Mouse (Mus musculus): ENCODE data around the gene Fbxo22. TPM values are rescaled to one million over a fixed set of nuclear protein-coding genes. Genes with fewer than 3 reads are reported as not detected.

The Fbxo22 gene
- total and polyA plus RNA-seq, 2 experiments from 2014 or later: 58.3 to 70.0 TPM

DNA sequence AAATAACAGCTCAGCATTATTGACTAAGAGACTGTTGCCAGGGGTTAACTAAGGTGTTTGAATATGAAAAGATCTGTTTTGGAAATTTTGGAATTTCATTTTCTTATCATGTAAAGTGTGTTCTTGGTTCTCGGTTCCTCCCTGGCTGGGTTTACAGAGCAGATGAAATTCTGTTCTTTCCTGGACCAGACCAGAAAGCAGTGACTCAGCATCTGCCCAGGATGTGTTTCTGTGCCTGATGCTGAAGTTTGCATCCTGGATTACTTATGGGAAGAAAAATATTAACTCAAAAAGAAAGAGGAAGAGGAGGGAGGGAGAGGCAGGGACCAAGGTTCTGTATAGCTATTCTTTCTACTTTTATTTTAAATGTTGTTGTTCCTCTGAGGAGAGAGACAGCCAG is 45.1 kb downstream of the Fbxo22 start:
- Histone ChIP-seq H3K4me2 (ENCODE audit: low read depth, low read length) (no peak overlapping the region), H3K4me1 (ENCODE audit: insufficient read depth, low read length) (no peaks in the 10 kb centered on the region), H3K4me3 (ENCODE audit: low read length) (no peak overlapping the region), H3K27me3 (ENCODE audit: insufficient read depth, low read length) (no peaks in the 10 kb centered on the region), H3K36me3 (ENCODE audit: insufficient read depth, low read length) (no peaks in the 10 kb centered on the region), H3K9ac (replicated peaks; ENCODE audit: low read length) (no peak overlapping the region), H3K27ac (no peak overlapping the region), H3K9me3 (ENCODE audit: low read length) (no peaks in the 10 kb centered on the region)
- ATAC-seq (no peak), DNase-seq (ENCODE audit: low spot score) (no peak)
- WGBS: 65% methylated on average over 1 of the region's 1 CpGs
- TF ChIP-seq CTCF (IDR thresholded peaks at IDR 0.05; ENCODE audit: low read depth): no peak

GRCm38 (mm10) chr9:55255056-55255455 is 46.3 kb downstream of the Fbxo22 start:
- Histone ChIP-seq H3K4me2 (ENCODE audit: low read depth, low read length) (no peak overlapping the region), H3K4me3 (ENCODE audit: low read length) (no peak overlapping the region), H3K36me3 (ENCODE audit: insufficient read depth, low read length) (no peaks in the 10 kb centered on the region), H3K27me3 (ENCODE audit: insufficient read depth, low read length) (no peaks in the 10 kb centered on the region), H3K9me3 (ENCODE audit: low read length) (no peaks in the 10 kb centered on the region), H3K9ac (replicated peaks; ENCODE audit: low read length) (no peak overlapping the region), H3K27ac (no peak overlapping the region), H3K4me1 (ENCODE audit: insufficient read depth, low read length) (no peaks in the 10 kb centered on the region)
- DNase-seq (ENCODE audit: low spot score) (no peak), ATAC-seq (no peak)
- TF ChIP-seq CTCF (IDR thresholded peaks at IDR 0.05; ENCODE audit: low read depth): no peak
- WGBS: 94% methylated on average over 5 of the region's 5 CpGs

DNA sequence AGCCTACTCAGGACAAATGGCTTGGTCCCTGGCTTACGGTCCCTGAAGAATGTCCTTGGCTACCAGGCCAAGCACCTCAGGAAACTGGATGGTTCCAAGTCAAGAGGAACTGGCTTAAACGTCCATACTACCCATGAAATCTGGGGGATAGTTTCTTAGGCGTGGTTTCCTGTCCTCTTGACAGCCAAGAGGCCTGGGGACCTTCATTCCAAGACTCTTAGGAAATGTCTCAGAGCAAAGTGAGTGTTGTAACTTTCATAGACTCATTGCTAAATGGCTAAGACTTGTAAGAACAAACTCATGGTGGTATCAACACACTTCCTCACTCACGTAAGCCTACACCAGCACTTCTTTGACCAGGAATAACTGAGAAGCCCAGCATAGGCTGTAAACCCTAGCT is 46.9 kb downstream of the Fbxo22 start:
- no peak for TF ChIP-seq CTCF (IDR thresholded peaks at IDR 0.05; ENCODE audit: low read depth)
- Histone ChIP-seq H3K4me2 (ENCODE audit: low read depth, low read length) (no peak overlapping the region), H3K4me3 (ENCODE audit: low read length) (no peak overlapping the region), H3K9ac (replicated peaks; ENCODE audit: low read length) (no peak overlapping the region), H3K36me3 (ENCODE audit: insufficient read depth, low read length) (no peaks in the 10 kb centered on the region), H3K9me3 (ENCODE audit: low read length) (no peaks in the 10 kb centered on the region), H3K27ac (no peak overlapping the region), H3K27me3 (ENCODE audit: insufficient read depth, low read length) (no peaks in the 10 kb centered on the region), H3K4me1 (ENCODE audit: insufficient read depth, low read length) (no peaks in the 10 kb centered on the region)
- ATAC-seq (no peak), DNase-seq (ENCODE audit: low spot score) (no peak)
- 71% methylated on average over 4 of the region's 4 CpGs for WGBS

- no peak overlapping the region for H3K4me2 ChIP-seq (ENCODE audit: low read depth, low read length)
- H3K36me3 ChIP-seq (ENCODE audit: insufficient read depth, low read length): no peaks in the 10 kb centered on the region
- ATAC-seq: no peak
- H3K9me3 ChIP-seq (ENCODE audit: low read length): no peaks in the 10 kb centered on the region
- 86% methylated on average over 2 of the region's 2 CpGs for WGBS
- no peak overlapping the region for H3K9ac ChIP-seq (replicated peaks; ENCODE audit: low read length)
- no peaks in the 10 kb centered on the region for H3K27me3 ChIP-seq (ENCODE audit: insufficient read depth, low read length)
- H3K27ac ChIP-seq: no peak overlapping the region
- DNase-seq (ENCODE audit: low spot score): no peak
- no peak for TF ChIP-seq CTCF (IDR thresholded peaks at IDR 0.05; ENCODE audit: low read depth)
- H3K4me3 ChIP-seq (ENCODE audit: low read length): no peak overlapping the region
- no peaks in the 10 kb centered on the region for H3K4me1 ChIP-seq (ENCODE audit: insufficient read depth, low read length)
Observed at GRCm38 (mm10) chr9:55257105-55257504, 48.4 kb downstream of the Fbxo22 start.

GRCm38 (mm10) chr9:55259741-55260140 is 51.0 kb downstream of the Fbxo22 start:
- no peak overlapping the region for H3K9ac ChIP-seq (replicated peaks; ENCODE audit: low read length)
- WGBS: 39% methylated on average over 6 of the region's 6 CpGs
- no peak overlapping the region for H3K27ac ChIP-seq
- no peak overlapping the region for H3K4me3 ChIP-seq (ENCODE audit: low read length)
- no peak for TF ChIP-seq CTCF (IDR thresholded peaks at IDR 0.05; ENCODE audit: low read depth)
- no peaks in the 10 kb centered on the region for H3K4me1 ChIP-seq (ENCODE audit: insufficient read depth, low read length)
- DNase-seq (ENCODE audit: low spot score) (no peak), ATAC-seq (no peak)
- no peak overlapping the region for H3K4me2 ChIP-seq (ENCODE audit: low read depth, low read length)
- H3K36me3 ChIP-seq (ENCODE audit: insufficient read depth, low read length): no peaks in the 10 kb centered on the region
- H3K27me3 ChIP-seq (ENCODE audit: insufficient read depth, low read length): no peaks in the 10 kb centered on the region
- H3K9me3 ChIP-seq (ENCODE audit: low read length): no peaks in the 10 kb centered on the region

- no peaks in the 10 kb centered on the region for H3K27me3 ChIP-seq (ENCODE audit: insufficient read depth, low read length)
- no peak for ATAC-seq
- H3K9me3 ChIP-seq (ENCODE audit: low read length): no peaks in the 10 kb centered on the region
- H3K36me3 ChIP-seq (ENCODE audit: insufficient read depth, low read length): no peaks in the 10 kb centered on the region
- no peak overlapping the region for H3K4me2 ChIP-seq (ENCODE audit: low read depth, low read length)
- 80% methylated on average over 8 of the region's 8 CpGs for WGBS
- H3K27ac ChIP-seq: no peak overlapping the region
- no peak overlapping the region for H3K9ac ChIP-seq (replicated peaks; ENCODE audit: low read length)
- DNase-seq (ENCODE audit: low spot score): no peak
- H3K4me3 ChIP-seq (ENCODE audit: low read length): no peak overlapping the region
- H3K4me1 ChIP-seq (ENCODE audit: insufficient read depth, low read length): no peaks in the 10 kb centered on the region
- no peak for TF ChIP-seq CTCF (IDR thresholded peaks at IDR 0.05; ENCODE audit: low read depth)
Observed at GRCm38 (mm10) chr9:55264356-55265302, 55.9 kb downstream of the Fbxo22 start.

DNA sequence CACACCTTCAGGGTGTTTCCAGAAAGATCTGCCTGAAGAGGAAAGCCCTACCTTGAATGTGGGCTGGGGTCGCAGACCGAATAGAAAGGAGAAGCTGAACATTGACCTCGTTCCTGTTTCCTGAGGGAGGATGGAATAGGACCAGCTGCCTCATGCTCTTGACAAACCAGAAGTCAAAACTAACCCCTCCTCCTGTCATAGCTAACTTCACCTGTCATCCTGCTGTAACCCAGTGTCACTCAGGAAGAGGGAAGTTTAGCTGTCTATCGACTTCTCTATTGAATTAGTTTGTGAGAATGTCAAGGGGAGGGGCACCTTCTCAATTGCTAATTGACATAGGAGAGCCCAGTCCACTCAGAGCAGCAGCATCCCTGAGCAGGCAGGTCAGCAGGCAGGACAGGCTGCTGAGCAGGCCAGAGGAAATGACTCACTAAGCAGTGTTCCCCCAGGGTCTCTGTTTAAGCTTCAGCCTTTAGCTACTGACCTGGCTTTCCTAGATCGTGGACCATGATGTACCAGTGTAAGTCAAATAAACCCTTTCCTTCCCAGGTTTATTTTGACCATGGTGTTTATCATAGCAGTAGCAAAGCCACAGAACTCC is 63.3 kb downstream of the Fbxo22 start:
- H3K4me2 ChIP-seq (ENCODE audit: low read depth, low read length): no peak overlapping the region
- TF ChIP-seq CTCF (IDR thresholded peaks at IDR 0.05; ENCODE audit: low read depth): no peak
- DNase-seq (ENCODE audit: low spot score): no peak
- H3K4me1 ChIP-seq (ENCODE audit: insufficient read depth, low read length): 0 out of 2 replicates have a peak, but pooled peaks cover 4% of the 10 kb centered on the region
- H3K27ac ChIP-seq: no peak overlapping the region
- WGBS: 62% methylated on average over 5 of the region's 5 CpGs
- no peaks in the 10 kb centered on the region for H3K27me3 ChIP-seq (ENCODE audit: insufficient read depth, low read length)
- H3K4me3 ChIP-seq (ENCODE audit: low read length): no peak overlapping the region
- no peak overlapping the region for H3K9ac ChIP-seq (replicated peaks; ENCODE audit: low read length)
- no peaks in the 10 kb centered on the region for H3K9me3 ChIP-seq (ENCODE audit: low read length)
- H3K36me3 ChIP-seq (ENCODE audit: insufficient read depth, low read length): no peaks in the 10 kb centered on the region
- ATAC-seq: no peak
